ENCODE assay signal across 26 mouse cellular contexts in the genomic region with DNA sequence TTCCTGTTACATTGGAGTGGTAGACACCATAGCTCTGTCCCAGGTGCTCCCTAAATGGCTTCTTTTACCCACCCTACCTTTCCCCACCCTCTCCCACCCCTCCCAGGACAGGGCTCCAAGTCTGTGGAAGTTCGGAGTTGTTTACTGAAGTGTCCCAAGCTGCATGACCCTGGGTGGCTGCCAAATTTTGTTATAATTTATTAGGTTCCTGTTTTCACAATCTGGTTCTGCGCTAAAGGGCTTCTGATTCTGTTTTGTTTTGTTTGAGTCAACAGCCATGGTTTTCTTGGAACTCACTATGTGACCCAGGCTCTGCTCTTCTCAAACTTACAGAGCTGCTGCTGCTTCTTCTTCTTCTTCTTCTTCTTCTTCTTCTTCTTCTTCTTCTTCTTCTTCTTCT. TPM values are rescaled to one million over a fixed set of nuclear protein-coding genes. Genes with fewer than 3 reads are reported as not detected.
A peak's percentile ranks its signal among the peaks of the same experiment; 100 is the strongest.
DNase-seq lines count a peak whose midpoint lies in the region; ATAC-seq and TF ChIP-seq lines count a peak whose summit lies in the region.
"Had no signal": no experiment of that assay in that cellular context is flagged by ENCODE, and none has a peak within 500 bp of the region (broad histone marks: within the 10 kb centered on the region; RNA-seq: fewer than 3 reads in every experiment).

No protein-coding gene starts in this region.

- DNase-seq in kidney, adult 2 months = peak; percentile 86
- no peak for DNase-seq in kidney, adult 11 months
- DNase-seq in lung, embryonic 14.5 days = peak; percentile 63
- DNase-seq in lung, adult 2 months = no peak
- peak; percentile 67 for DNase-seq in lung, postnatal 36 days
- no peak for DNase-seq in natural killer cell, adult 2 months (ENCODE audit: low spot score in 2 of 2)
- DNase-seq: B cell, adult 2 months; cerebellum, adult 9-11 months; embryo, embryonic 11 days; gastrocnemius, postnatal 25 days; heart, adult 2 months; heart, postnatal 36 days; thymus, adult 2 months had no signal

- TF ChIP-seq POLR2A in kidney, adult 2 months (IDR thresholded peaks at IDR 0.05; ENCODE audit: low read depth, low read length) = no peak
- no peak for TF ChIP-seq POLR2A in lung, adult 2 months (IDR thresholded peaks at IDR 0.05; ENCODE audit: borderline replicate concordance, extremely low read depth, low read depth, low read length)

- H3K9ac ChIP-seq in lung, embryonic 14.5 days = no peak overlapping the region
- H3K9ac ChIP-seq: forebrain, embryonic 15.5 days; hindbrain, embryonic 15.5 days; limb, embryonic 15.5 days had no signal

- no peaks in the 10 kb centered on the region for H3K36me3 ChIP-seq in kidney, adult 2 months (ENCODE audit: control insufficient read depth, insufficient read depth, low read length)
- 0 out of 2 replicates have a peak, but pooled peaks cover 1% of the 10 kb centered on the region for H3K36me3 ChIP-seq in lung, embryonic 14.5 days (ENCODE audit: insufficient read depth)
- H3K36me3 ChIP-seq: forebrain, embryonic 15.5 days; hindbrain, embryonic 15.5 days had no signal

- H3K27ac ChIP-seq in kidney, adult 2 months (ENCODE audit: insufficient read depth, low read depth, low read length) = no peak overlapping the region
- H3K27ac ChIP-seq in lung, embryonic 14.5 days (ENCODE audit: low read depth) = no peak overlapping the region
- H3K27ac ChIP-seq: forebrain, embryonic 15.5 days; heart, adult 2 months; hindbrain, embryonic 15.5 days; limb, embryonic 15.5 days had no signal

- no peaks in the 10 kb centered on the region for H3K9me3 ChIP-seq in lung, embryonic 14.5 days (ENCODE audit: low read depth, low read length)
- H3K9me3 ChIP-seq: forebrain, embryonic 15.5 days; hindbrain, embryonic 15.5 days; limb, embryonic 15.5 days had no signal

- no peaks in the 10 kb centered on the region for H3K27me3 ChIP-seq in kidney, adult 2 months (replicated peaks; ENCODE audit: control insufficient read depth, insufficient read depth, low read length)
- H3K27me3 ChIP-seq in lung, embryonic 14.5 days (ENCODE audit: insufficient read depth, low read length) = no peaks in the 10 kb centered on the region
- H3K27me3 ChIP-seq: forebrain, embryonic 15.5 days; limb, embryonic 15.5 days had no signal

- no peak for ATAC-seq in lung, embryonic 14.5 days (ENCODE audit: insufficient read depth)
- ATAC-seq in common myeloid progenitor, adult 5-6 weeks (replicated peaks; ENCODE audit: low read depth, poor library complexity, severe bottlenecking) = peak; percentile 19; the same call in 1 of the 2 replicates
- ATAC-seq: forebrain, embryonic 15.5 days; intestine, postnatal 0 days; midbrain, embryonic 16.5 days had no signal

- no peaks in the 10 kb centered on the region for H3K4me1 ChIP-seq in kidney, adult 2 months (ENCODE audit: control insufficient read depth, insufficient read depth, low read length)
- no peaks in the 10 kb centered on the region for H3K4me1 ChIP-seq in lung, embryonic 14.5 days (ENCODE audit: insufficient read depth)
- peaks cover under 1% of the 10 kb centered on the region; the same call in 1 of the 2 replicates for H3K4me1 ChIP-seq in lung, adult 2 months (ENCODE audit: control insufficient read depth, insufficient read depth, low read length)
- H3K4me1 ChIP-seq: forebrain, embryonic 15.5 days; hindbrain, embryonic 15.5 days had no signal

- no peak overlapping the region for H3K4me3 ChIP-seq in kidney, adult 2 months (ENCODE audit: insufficient read depth, low read depth, low read length)
- no peak overlapping the region for H3K4me3 ChIP-seq in lung, embryonic 14.5 days (ENCODE audit: low read depth, low read length)
- H3K4me3 ChIP-seq in lung, adult 2 months (replicated peaks; ENCODE audit: extremely low read depth, low read depth, low read length) = no peak overlapping the region
- H3K4me3 ChIP-seq: forebrain, embryonic 15.5 days; heart, adult 2 months; hindbrain, embryonic 15.5 days; limb, embryonic 15.5 days had no signal

- no peak overlapping the region for H3K4me2 ChIP-seq in lung, embryonic 14.5 days
- H3K4me2 ChIP-seq: forebrain, embryonic 15.5 days; hindbrain, embryonic 15.5 days; limb, embryonic 15.5 days had no signal

- no peak for TF ChIP-seq CTCF in kidney, adult 2 months (conservative IDR thresholded peaks at IDR 0.05; ENCODE audit: insufficient read depth, insufficient read length, low read depth, low read length)
- TF ChIP-seq CTCF in lung, embryonic 14.5 days (IDR thresholded peaks at IDR 0.05; ENCODE audit: low read depth) = no peak
- TF ChIP-seq CTCF in lung, adult 2 months (IDR thresholded peaks at IDR 0.05; ENCODE audit: insufficient read depth, low read length) = no peak

- 21% methylated on average over 2 of the region's 2 CpGs for WGBS in kidney, adult 2 months
- 36% methylated on average over 2 of the region's 2 CpGs for WGBS in lung, embryonic 14.5 days
- WGBS in lung, adult 2 months = 16% methylated on average over 2 of the region's 2 CpGs

RNA-seq across cellular contexts. Expression of a gene that starts 1.3 kb away (rescaled TPM):
- polyA plus RNA-seq in kidney, adult 2 months (2012; rRNA removed) = 1,335 and 2,389 TPM in 2 replicates
- polyA plus RNA-seq in lung, embryonic 14.5 days (2014; fragmentation: Nextera tagmentation; extraction: Ambion mirVana) = not detected in 2 replicates
- 297 and 1,797 TPM in 2 replicates for polyA plus RNA-seq in lung, adult 2 months (2012; rRNA removed)
- not detected in 2 replicates for total RNA-seq in common myeloid progenitor, adult 5-6 weeks (2017)
- total RNA-seq: left cerebral cortex, adult 18-20 months; left cerebral cortex, postnatal 36 days; neutrophil, adult 5-6 weeks had no signal
- polyA plus RNA-seq: embryonic facial prominence, embryonic 14.5 days; forebrain, embryonic 15.5 days; heart, embryonic 14.5 days; hindbrain, embryonic 15.5 days; intestine, postnatal 0 days; limb, embryonic 15.5 days; lung, embryonic 16.5 days; stomach, embryonic 16.5 days had no signal

RNA-seq across cellular contexts. Expression of a gene that starts 3.3 kb away (rescaled TPM):
- 0.10 TPM in 1 of 2 replicates, not detected in the other for polyA plus RNA-seq in kidney, adult 2 months (2012; rRNA removed)
- 0.18 and 0.26 TPM in 2 replicates for polyA plus RNA-seq in lung, embryonic 14.5 days (2014; fragmentation: Nextera tagmentation; extraction: Ambion mirVana)
- polyA plus RNA-seq in lung, adult 2 months (2012; rRNA removed) = 0.11 and 0.85 TPM in 2 replicates
- 61.2 and 92.1 TPM in 2 replicates for total RNA-seq in common myeloid progenitor, adult 5-6 weeks (2017)
- total RNA-seq: gastrocnemius, postnatal 25 days; heart, adult 2 months; heart, postnatal 36 days; left cerebral cortex, adult 18-20 months; left cerebral cortex, postnatal 36 days; neutrophil, adult 5-6 weeks had no signal
- polyA plus RNA-seq: forebrain, embryonic 15.5 days; heart, adult 2 months; hindbrain, embryonic 15.5 days; intestine, postnatal 0 days; midbrain, embryonic 16.5 days had no signal

RNA-seq across cellular contexts. Expression of a gene that starts 15.0 kb away (rescaled TPM):
- 2.7 and 3.2 TPM in 2 replicates for polyA plus RNA-seq in kidney, adult 2 months (2012; rRNA removed)
- 31.3 and 37.4 TPM in 2 replicates for polyA plus RNA-seq in lung, embryonic 14.5 days (2014; fragmentation: Nextera tagmentation; extraction: Ambion mirVana)
- polyA plus RNA-seq in lung, adult 2 months (2012; rRNA removed) = 8.4 and 8.9 TPM in 2 replicates
- total RNA-seq in common myeloid progenitor, adult 5-6 weeks (2017) = 40.8 and 46.6 TPM in 2 replicates
- total RNA-seq: heart, postnatal 36 days had no signal

RNA-seq across cellular contexts. Expression of a gene that starts 15.1 kb away (rescaled TPM):
- 0.67 and 0.99 TPM in 2 replicates for polyA plus RNA-seq in kidney, adult 2 months (2012; rRNA removed)
- 3.5 and 3.7 TPM in 2 replicates for polyA plus RNA-seq in lung, embryonic 14.5 days (2014; fragmentation: Nextera tagmentation; extraction: Ambion mirVana)
- polyA plus RNA-seq in lung, adult 2 months (2012; rRNA removed) = 3.6 and 5.0 TPM in 2 replicates
- 131 and 159 TPM in 2 replicates for total RNA-seq in common myeloid progenitor, adult 5-6 weeks (2017)
- total RNA-seq: heart, postnatal 36 days; neutrophil, adult 5-6 weeks had no signal

RNA-seq across cellular contexts. Expression of a gene that starts 19.3 kb away (rescaled TPM):
- polyA plus RNA-seq in kidney, adult 2 months (2012; rRNA removed) = 57.1 and 75.4 TPM in 2 replicates
- polyA plus RNA-seq in lung, embryonic 14.5 days (2014; fragmentation: Nextera tagmentation; extraction: Ambion mirVana) = 55.5 and 58.7 TPM in 2 replicates
- 76.2 and 79.1 TPM in 2 replicates for polyA plus RNA-seq in lung, adult 2 months (2012; rRNA removed)
- 17.3 and 19.3 TPM in 2 replicates for total RNA-seq in common myeloid progenitor, adult 5-6 weeks (2017)

Comparison
In these comparisons a context has a peak if more than half of its experiments do, and no peak if none do; other contexts are left out.
1. DNase-seq: peak in kidney, adult 2 months (single experiment), lung, embryonic 14.5 days (single experiment) and lung, postnatal 36 days (single experiment); none in kidney, adult 11 months (single experiment), lung, adult 2 months (single experiment) and natural killer cell, adult 2 months (0 of 2).
2. RNA of a gene that starts 1.3 kb away (polyA plus RNA-seq): 1,335 to 2,389 TPM in kidney, adult 2 months and 297 to 1,797 TPM in lung, adult 2 months; not detected in lung, embryonic 14.5 days; every median in the first group is over 100 times any median in the second.